Mouse (Mus musculus) hindbrain, embryonic 14.5 days (tissue): Measurements from ENCODE around the gene Fam83c. TPM values are rescaled to one million over a fixed set of nuclear protein-coding genes. Genes with fewer than 3 reads are reported as not detected.

Experiments used
- ATAC-seq: fragments of 200-750 bp; cut with Nextera tagmentation; 2 replicates; pipeline ENCODE4 v1.8.0; 2017; ENCODE audit warnings: moderate number of reproducible peaks, mild to moderate bottlenecking, moderate TSS enrichment, moderate library complexity; ENCODE audit not compliant: low FRiP score
- DNase-seq: peaks from one replicate; pipeline ENCODE4 v3.0.0-alpha.2; 2015; ENCODE audit warnings: low spot score
- H3K27ac ChIP-seq: fragments of 300-500 bp; sonication (generic); 2 replicates; pipeline ENCODE4 v1.5.1; 2014; ENCODE audit warnings: mild to moderate bottlenecking, moderate library complexity
- H3K27me3 ChIP-seq: fragments of 300-500 bp; sonication (generic); 2 replicates; pipeline ENCODE4 v1.6.1; 2014; ENCODE audit warnings: mild to moderate bottlenecking, low read length, mixed read lengths; ENCODE audit not compliant: control insufficient read depth, insufficient read depth
- H3K36me3 ChIP-seq: fragments of 300-500 bp; sonication (generic); replicated peaks from 2 replicates; pipeline ENCODE4 v1.6.1; 2014; ENCODE audit not compliant: control insufficient read depth, insufficient read depth
- H3K4me1 ChIP-seq: fragments of 300-500 bp; sonication (generic); replicated peaks from 2 replicates; pipeline ENCODE4 v1.6.1; 2014; ENCODE audit warnings: antibody characterized with exemption, low read length, mixed read lengths; ENCODE audit not compliant: control insufficient read depth, insufficient read depth
- H3K4me2 ChIP-seq: fragments of 300-500 bp; sonication (generic); replicated peaks from 2 replicates; pipeline ENCODE4 v1.6.1; 2014; ENCODE audit warnings: mild to moderate bottlenecking, moderate library complexity
- H3K4me3 ChIP-seq: fragments of 300-500 bp; sonication (generic); replicated peaks from 2 replicates; pipeline ENCODE4 v1.5.1; 2014; ENCODE audit warnings: mild to moderate bottlenecking, low read length
- H3K9ac ChIP-seq: fragments of 300-500 bp; sonication (generic); 2 replicates; pipeline ENCODE4 v1.6.1; 2014
- H3K9me3 ChIP-seq: fragments of 300-500 bp; sonication (generic); 2 replicates; pipeline ENCODE4 v1.6.1; 2016; ENCODE audit warnings: low read length; ENCODE audit not compliant: control insufficient read depth
- WGBS: fragments of 180-500 bp; shearing (Covaris S2); extraction: QIAGEN DNeasy Blood & Tissue Kit; methylation state at CpG from one replicate; pipeline ENCODE4 v1.1.7; 2014; 5-methylcytosine and 5-hydroxymethylcytosine counted together
- polyA plus RNA-seq: library from polyadenylated mRNA; unstranded; fragments of >200 nt; fragmentation: Nextera tagmentation; extraction: Ambion mirVana; gene quantifications from 2 replicates; pipeline ENCODE4 v1.2.1, GENCODE M21; 2014

Gene Fam83c
- polyA plus RNA-seq, 1 experiment from 2014 or later = 0.31 TPM

- ATAC-seq (peak; percentile 92), DNase-seq (peak; percentile 85)
- H3K27me3 ChIP-seq = no peaks in the 10 kb centered on the region
- H3K9me3 ChIP-seq = no peaks in the 10 kb centered on the region
- peak overlapping the region; percentile 87 for H3K27ac ChIP-seq
- H3K4me2 ChIP-seq = peak overlapping the region; percentile 92
- peak overlapping the region; percentile 86 for H3K9ac ChIP-seq
- WGBS = 2% methylated on average over 35 of the region's 37 CpGs
- H3K4me1 ChIP-seq = peaks cover 16% of the 10 kb centered on the region
- H3K36me3 ChIP-seq = peaks cover 78% of the 10 kb centered on the region
- peak overlapping the region; percentile 56 for H3K4me3 ChIP-seq
These were observed 15.9 kb downstream of the Fam83c start for GRCm38 (mm10) chr2:155818596-155819391.

- Histone ChIP-seq H3K9ac (peak overlapping the region; percentile 86), H3K27me3 (no peaks in the 10 kb centered on the region), H3K4me2 (peak overlapping the region; percentile 92), H3K36me3 (peaks cover 69% of the 10 kb centered on the region), H3K27ac (no peak overlapping the region), H3K9me3 (no peaks in the 10 kb centered on the region), H3K4me3 (no peak overlapping the region), H3K4me1 (peaks cover 16% of the 10 kb centered on the region)
- WGBS = 80% methylated on average over 10 of the region's 10 CpGs
- no peak for ATAC-seq
- DNase-seq = no peak
These were observed 17.1 kb downstream of the Fam83c start for GRCm38 (mm10) chr2:155817301-155818245.

- WGBS = 94% methylated on average over 1 of the region's 1 CpGs
- Histone ChIP-seq H3K4me1 (peaks cover 16% of the 10 kb centered on the region), H3K27ac (no peak overlapping the region), H3K9me3 (no peaks in the 10 kb centered on the region), H3K27me3 (no peaks in the 10 kb centered on the region), H3K4me3 (no peak overlapping the region), H3K9ac (no peak overlapping the region), H3K36me3 (peaks cover 64% of the 10 kb centered on the region), H3K4me2 (no peak overlapping the region)
- no peak for ATAC-seq
- no peak for DNase-seq
These were observed 18.5 kb downstream of the Fam83c start for GRCm38 (mm10) chr2:155816179-155816578.

GRCm38 (mm10) chr2:155814829-155815228 lies 19.8 kb downstream of the Fam83c start:
- H3K4me3 ChIP-seq = no peak overlapping the region
- no peak overlapping the region for H3K4me2 ChIP-seq
- no peaks in the 10 kb centered on the region for H3K9me3 ChIP-seq
- H3K27me3 ChIP-seq = no peaks in the 10 kb centered on the region
- DNase-seq (no peak), ATAC-seq (no peak)
- H3K36me3 ChIP-seq = peaks cover 59% of the 10 kb centered on the region
- peaks cover 16% of the 10 kb centered on the region for H3K4me1 ChIP-seq
- WGBS = 31% methylated on average over 5 of the region's 5 CpGs
- no peak overlapping the region for H3K9ac ChIP-seq
- no peak overlapping the region for H3K27ac ChIP-seq

- no peak overlapping the region for H3K4me2 ChIP-seq
- H3K27me3 ChIP-seq = no peaks in the 10 kb centered on the region
- no peak overlapping the region for H3K9ac ChIP-seq
- H3K4me3 ChIP-seq = no peak overlapping the region
- H3K27ac ChIP-seq = no peak overlapping the region
- peaks cover 63% of the 10 kb centered on the region for H3K36me3 ChIP-seq
- H3K4me1 ChIP-seq = peaks cover under 1% of the 10 kb centered on the region; the same call in 1 of the 2 replicates
- WGBS = 82% methylated on average over 4 of the region's 4 CpGs
- ATAC-seq = no peak
- no peak for DNase-seq
- H3K9me3 ChIP-seq = no peaks in the 10 kb centered on the region
These were observed 22.0 kb downstream of the Fam83c start for GRCm38 (mm10) chr2:155812637-155813036.

- no peak overlapping the region for H3K9ac ChIP-seq
- DNase-seq (peak; percentile 79), ATAC-seq (no peak)
- H3K9me3 ChIP-seq = no peaks in the 10 kb centered on the region
- no peaks in the 10 kb centered on the region for H3K4me1 ChIP-seq
- 41% methylated on average over 16 of the region's 16 CpGs for WGBS
- peaks cover 63% of the 10 kb centered on the region for H3K36me3 ChIP-seq
- no peaks in the 10 kb centered on the region for H3K27me3 ChIP-seq
- H3K4me2 ChIP-seq = no peak overlapping the region
- H3K27ac ChIP-seq = no peak overlapping the region
- no peak overlapping the region for H3K4me3 ChIP-seq
These were observed 22.7 kb downstream of the Fam83c start for GRCm38 (mm10) chr2:155811821-155812396.

GRCm38 (mm10) chr2:155809620-155810019 lies 25.0 kb downstream of the Fam83c start:
- Histone ChIP-seq H3K4me3 (no peak overlapping the region), H3K9ac (no peak overlapping the region), H3K4me1 (no peaks in the 10 kb centered on the region), H3K27ac (no peak overlapping the region), H3K27me3 (no peaks in the 10 kb centered on the region), H3K4me2 (no peak overlapping the region), H3K9me3 (no peaks in the 10 kb centered on the region), H3K36me3 (peaks cover 41% of the 10 kb centered on the region; the same call in 1 of the 2 replicates)
- 91% methylated on average over 4 of the region's 4 CpGs for WGBS
- DNase-seq (no peak), ATAC-seq (no peak)

- no peak overlapping the region for H3K4me3 ChIP-seq
- no peaks in the 10 kb centered on the region for H3K9me3 ChIP-seq
- no peaks in the 10 kb centered on the region for H3K4me1 ChIP-seq
- peaks cover 38% of the 10 kb centered on the region; the same call in 1 of the 2 replicates for H3K36me3 ChIP-seq
- WGBS = 57% methylated on average over 4 of the region's 4 CpGs
- H3K9ac ChIP-seq = no peak overlapping the region
- no peaks in the 10 kb centered on the region for H3K27me3 ChIP-seq
- DNase-seq = no peak
- ATAC-seq = no peak
- no peak overlapping the region for H3K4me2 ChIP-seq
- no peak overlapping the region for H3K27ac ChIP-seq
These were observed 27.2 kb downstream of the Fam83c start for GRCm38 (mm10) chr2:155807408-155807807.

- no peaks in the 10 kb centered on the region for H3K9me3 ChIP-seq
- H3K9ac ChIP-seq = no peak overlapping the region
- no peak overlapping the region for H3K4me3 ChIP-seq
- 76% methylated on average over 5 of the region's 5 CpGs for WGBS
- DNase-seq = no peak
- no peak overlapping the region for H3K27ac ChIP-seq
- H3K4me2 ChIP-seq = no peak overlapping the region
- ATAC-seq = no peak
- peaks cover 39% of the 10 kb centered on the region; the same call in 1 of the 2 replicates for H3K36me3 ChIP-seq
- H3K27me3 ChIP-seq = no peaks in the 10 kb centered on the region
- H3K4me1 ChIP-seq = no peaks in the 10 kb centered on the region
These were observed 28.1 kb downstream of the Fam83c start for GRCm38 (mm10) chr2:155806548-155806947.
